Mouse (Mus musculus): ENCODE results near the gene Slc25a10. TPM values are rescaled to one million over a fixed set of nuclear protein-coding genes. Genes with fewer than 3 reads are reported as not detected.

The Slc25a10 gene
- total RNA-seq, 2 experiments from 2014 or later = 105 to 115 TPM

GRCm38 (mm10) chr11:120484265-120484981, 7.2 kb upstream of the Slc25a10 start, which contains the start of gene Mrpl12:
Gene Mrpl12 (plus strand): TSS chr11:120484613.
- peak; percentile 94 for DNase-seq

GRCm38 (mm10) chr11:120485251-120485650, 6.4 kb upstream of the Slc25a10 start:
- no peak for DNase-seq

- DNase-seq = no peak
Observed at GRCm38 (mm10) chr11:120488516-120488915, 3.1 kb upstream of the Slc25a10 start.

- DNase-seq = peak; percentile 64 to 76
Observed at GRCm38 (mm10) chr11:120489054-120489761, 2.4 kb upstream of the Slc25a10 start.

- no peak for DNase-seq
Observed at GRCm38 (mm10) chr11:120490291-120491046, 1.2 kb upstream of the Slc25a10 start.

GRCm38 (mm10) chr11:120492024-120492877, 611 bp downstream of the Slc25a10 start:
- peak; percentile 57 to 65 for DNase-seq

GRCm38 (mm10) chr11:120492878-120493203, 1.2 kb downstream of the Slc25a10 start:
- peak in 1 of 2 experiments; percentile 25 for DNase-seq

GRCm38 (mm10) chr11:120493351-120493750, 1.7 kb downstream of the Slc25a10 start:
- DNase-seq = no peak

- DNase-seq = no peak
Observed at GRCm38 (mm10) chr11:120493911-120494310, 2.3 kb downstream of the Slc25a10 start.

- DNase-seq = peak; percentile 90 to 93
Observed at GRCm38 (mm10) chr11:120497436-120497835, 5.8 kb downstream of the Slc25a10 start.

GRCm38 (mm10) chr11:120498226-120498625, 6.6 kb downstream of the Slc25a10 start:
- DNase-seq = peak; percentile 74 to 79

- DNase-seq = no peak
Observed at GRCm38 (mm10) chr11:120498891-120499290, 7.3 kb downstream of the Slc25a10 start.

GRCm38 (mm10) chr11:120499894-120500293, 8.3 kb downstream of the Slc25a10 start:
- no peak for DNase-seq

GRCm38 (mm10) chr11:120500357-120500756, 8.7 kb downstream of the Slc25a10 start:
- peak; percentile 22 to 49 for DNase-seq

- no peak for DNase-seq
Observed at GRCm38 (mm10) chr11:120501018-120501417, 9.4 kb downstream of the Slc25a10 start.

GRCm38 (mm10) chr11:120501701-120502100, 10.1 kb downstream of the Slc25a10 start:
- no peak for DNase-seq

- no peak for DNase-seq
Observed at GRCm38 (mm10) chr11:120505661-120506060, 14.0 kb downstream of the Slc25a10 start.

- no peak for DNase-seq
Observed at GRCm38 (mm10) chr11:120506899-120507298, 15.3 kb downstream of the Slc25a10 start.

- no peak for DNase-seq
Observed at GRCm38 (mm10) chr11:120507611-120508289, 16.1 kb downstream of the Slc25a10 start.

- DNase-seq = peak; percentile 48 to 50
Observed at GRCm38 (mm10) chr11:120508290-120508870, 16.7 kb downstream of the Slc25a10 start.

GRCm38 (mm10) chr11:120509940-120510339, 18.3 kb downstream of the Slc25a10 start:
- no peak for DNase-seq

All from adrenal gland, postnatal 36 days (tissue).